Mouse (Mus musculus): Measurements from ENCODE around the gene Olfr1289. TPM values are rescaled to one million over a fixed set of nuclear protein-coding genes. Genes with fewer than 3 reads are reported as not detected.

Olfr1289 gene
- total RNA-seq (2021): not detected

DNA sequence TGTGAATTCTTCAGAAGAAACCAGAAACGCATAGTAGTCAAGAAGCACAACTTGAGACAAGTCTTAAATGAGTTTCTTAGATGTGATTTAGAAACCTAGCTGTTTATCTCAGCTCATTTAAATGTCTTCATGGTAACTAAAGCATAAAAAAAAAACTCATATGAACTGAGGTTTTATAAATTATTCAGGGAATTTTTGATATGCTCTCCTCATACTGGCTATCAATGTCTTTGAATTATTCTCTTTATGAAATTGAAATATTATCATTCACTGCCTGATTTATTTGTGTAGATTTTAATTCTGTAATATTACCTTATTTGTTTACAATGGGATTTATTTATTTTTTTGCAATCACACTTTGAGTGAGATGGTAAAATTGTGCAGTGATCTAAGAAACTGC, at the start of gene Olfr1289:
Gene Olfr1289, plus strand, starts transcription at position 301 of the 400 bp plus-strand sequence.
- DNase-seq: no peak

DNA sequence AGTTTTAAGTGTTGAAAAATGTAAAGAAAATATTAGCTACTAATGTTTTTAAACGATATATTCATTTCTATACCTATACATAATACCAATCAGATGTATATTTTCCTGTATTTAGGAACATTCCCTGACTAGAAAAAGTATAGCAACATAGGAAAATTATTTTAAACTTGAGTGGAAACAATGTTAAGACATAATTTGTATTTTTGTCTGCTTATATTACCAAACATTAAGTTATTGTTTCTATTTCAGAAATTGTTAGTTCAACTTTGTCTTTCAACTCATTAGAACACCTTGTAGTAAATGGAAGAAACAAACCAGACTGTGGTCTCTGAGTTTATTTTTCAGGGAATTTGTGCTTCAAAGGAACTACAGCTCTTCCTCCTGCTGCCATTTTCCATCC, 31.8 kb upstream of the Olfr1289 start, which contains the start of gene Olfr1287:
Gene Olfr1287, plus strand, starts transcription at position 301 of the 400 bp plus-strand sequence.
- no peak for DNase-seq

DNA sequence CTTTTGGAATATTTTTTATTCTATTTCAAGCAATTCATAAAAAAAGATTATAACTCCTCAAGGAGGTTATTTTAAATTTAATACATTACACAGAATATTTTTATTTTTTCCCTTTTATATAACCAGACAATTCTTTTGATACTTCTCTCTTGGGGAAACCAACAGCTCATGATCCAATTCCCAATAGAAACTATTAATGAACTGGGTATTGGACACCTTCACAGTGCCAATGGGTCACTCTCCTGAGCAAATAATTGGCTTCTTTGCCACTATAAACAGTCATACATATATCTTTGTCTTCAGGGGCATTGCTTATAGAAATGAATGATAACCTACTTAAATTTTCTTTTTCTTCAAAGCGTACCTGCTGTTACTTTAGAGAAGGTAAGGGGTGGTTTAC, 6.8 kb upstream of the Olfr1289 start, which contains the start of gene Olfr1288:
Gene Olfr1288, plus strand, starts transcription at position 301 of the 400 bp plus-strand sequence.
- no peak for DNase-seq

- DNase-seq: no peak
Measured at GRCm38 (mm10) chr2:111493729-111494128, 13.1 kb downstream of the Olfr1289 start, which contains the start of gene Olfr1290. TSS of gene Olfr1290 (minus strand) at chr2:111493829.

DNA sequence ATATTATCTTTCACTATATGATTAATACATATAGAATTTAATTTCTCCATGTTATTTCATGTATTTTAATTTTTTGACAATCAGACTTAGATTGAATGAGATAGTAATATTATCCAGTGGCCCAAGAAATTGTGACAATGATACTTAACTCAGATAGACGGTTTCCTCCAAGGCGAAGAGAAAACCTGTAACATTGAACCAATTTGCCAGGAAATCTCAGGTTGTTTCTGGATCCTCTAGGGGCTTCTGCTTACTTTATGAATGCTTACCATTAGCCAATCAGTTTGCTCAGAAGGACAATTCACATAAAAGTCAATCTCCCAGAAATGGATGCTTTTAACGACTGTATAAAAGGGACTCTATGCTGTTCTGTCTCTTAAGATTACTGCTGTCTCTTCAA, 16.3 kb downstream of the Olfr1289 start, which contains the start of gene Olfr1291-ps1:
Gene Olfr1291-ps1, plus strand, starts transcription at position 301 of the 400 bp plus-strand sequence.
- no peak for DNase-seq

DNA sequence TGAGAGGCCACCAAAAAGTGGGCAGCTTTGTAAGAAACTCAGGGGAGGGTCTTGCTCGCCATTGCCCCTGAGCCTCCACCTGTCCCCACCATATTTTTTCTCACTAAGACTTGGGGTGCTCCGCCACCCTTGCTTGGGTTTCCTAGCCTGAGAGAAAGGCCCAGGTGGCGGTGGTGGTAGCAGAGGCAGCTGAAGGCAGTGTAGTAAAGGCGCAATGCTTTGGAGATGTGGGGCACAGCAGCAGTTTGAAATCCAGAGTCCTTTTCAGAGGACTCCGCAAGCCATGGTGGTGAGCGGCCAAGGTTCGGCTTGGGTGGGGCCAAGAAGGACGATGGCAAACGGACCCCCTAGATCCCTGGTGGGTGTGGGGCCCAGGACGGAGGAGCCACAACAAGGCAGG, 36.8 kb downstream of the Olfr1289 start:
- no peak for DNase-seq

- DNase-seq: no peak
Measured at GRCm38 (mm10) chr2:111524903-111525302, 44.3 kb downstream of the Olfr1289 start, which contains the start of gene Olfr1293-ps. TSS of gene Olfr1293-ps (plus strand) at chr2:111525203.

Other genes with a start within 250 kb of the Olfr1289 start
- gene Olfr1275, start 245.5 kb upstream of the Olfr1289 start, total RNA-seq (2021): not detected
- gene Olfr1276, start 226.3 kb upstream of the Olfr1289 start, total RNA-seq (2021): not detected
- gene Olfr1277, start 206.7 kb upstream of the Olfr1289 start, total RNA-seq (2021): not detected
- gene Olfr1278, start 190.7 kb upstream of the Olfr1289 start, total RNA-seq (2021): not detected
- gene Olfr1279, start 180.2 kb upstream of the Olfr1289 start, total RNA-seq (2021): not detected
- not detected for gene Olfr1280, start 166.8 kb upstream of the Olfr1289 start, total RNA-seq (2021)
- gene Olfr1281, start 154.3 kb upstream of the Olfr1289 start, total RNA-seq (2021): not detected
- gene Olfr1282, start 144.7 kb upstream of the Olfr1289 start, total RNA-seq (2021): not detected
- gene Olfr1283, start 114.0 kb upstream of the Olfr1289 start, total RNA-seq (2021): not detected
- gene Olfr1284, start 105.3 kb upstream of the Olfr1289 start, total RNA-seq (2021): not detected
- not detected for gene Olfr1286, start 57.7 kb upstream of the Olfr1289 start, total RNA-seq (2021)
- not detected for gene Olfr1287, start 31.7 kb upstream of the Olfr1289 start, total RNA-seq (2021)
- gene Olfr1288, start 6.7 kb upstream of the Olfr1289 start, total RNA-seq (2021): not detected
- not detected for gene Olfr1290, start 13.0 kb downstream of the Olfr1289 start, total RNA-seq (2021)
- gene Olfr1291-ps1, start 16.4 kb downstream of the Olfr1289 start, total RNA-seq (2021): not detected
- not detected for gene Olfr1293-ps, start 44.4 kb downstream of the Olfr1289 start, total RNA-seq (2021)
- gene Olfr1294, start 59.5 kb downstream of the Olfr1289 start, total RNA-seq (2021): not detected
- gene Olfr1295, start 88.9 kb downstream of the Olfr1289 start, total RNA-seq (2021): not detected
- not detected for gene Olfr1297, start 145.7 kb downstream of the Olfr1289 start, total RNA-seq (2021)
- not detected for gene Olfr1298, start 168.4 kb downstream of the Olfr1289 start, total RNA-seq (2021)
- not detected for gene Olfr1299, start 180.6 kb downstream of the Olfr1289 start, total RNA-seq (2021)